In the genomic region with DNA sequence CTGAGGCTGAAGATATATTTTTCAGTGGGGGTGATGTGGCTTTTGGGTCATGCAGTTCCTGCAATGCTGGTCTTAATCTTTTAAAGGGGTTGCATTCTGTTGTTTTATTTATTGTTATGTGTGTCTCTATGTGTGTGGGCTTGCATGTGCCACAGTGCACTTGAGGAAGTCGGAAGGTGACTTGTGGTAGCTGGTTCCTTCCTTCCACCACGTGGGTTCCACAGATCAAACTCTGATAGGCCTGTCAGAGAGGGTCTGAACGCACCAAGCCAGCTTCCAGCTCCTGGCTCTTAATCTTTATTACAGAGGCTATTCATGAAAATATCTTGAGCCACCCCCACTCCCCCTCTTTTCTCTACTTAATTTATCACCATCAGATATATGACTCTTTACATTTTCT, we compare ENCODE assay signal across 33 mouse cellular contexts. TPM values are rescaled to one million over a fixed set of nuclear protein-coding genes. Genes with fewer than 3 reads are reported as not detected.
DNase-seq lines count a peak whose midpoint lies in the region; ATAC-seq lines count a peak whose summit lies in the region.
"Had no signal": no experiment of that assay in that cellular context is flagged by ENCODE, and none has a peak within 500 bp of the region (broad histone marks: within the 10 kb centered on the region; RNA-seq: fewer than 3 reads in every experiment).

No protein-coding gene starts in this region.

- no peak overlapping the region for H3K4me2 ChIP-seq in hindbrain, embryonic 13.5 days
- no peak overlapping the region for H3K4me2 ChIP-seq in hindbrain, embryonic 11.5 days (replicated peaks; ENCODE audit: low read depth, low read length)
- H3K4me2 ChIP-seq: embryonic facial prominence, embryonic 12.5 days; heart, embryonic 15.5 days; hindbrain, embryonic 15.5 days; intestine, embryonic 15.5 days; liver, embryonic 13.5 days; midbrain, embryonic 12.5 days; neural tube, embryonic 13.5 days had no signal

- no peak overlapping the region for H3K9ac ChIP-seq in hindbrain, embryonic 13.5 days
- H3K9ac ChIP-seq in hindbrain, embryonic 11.5 days (ENCODE audit: low read depth, low read length), result no peak overlapping the region
- H3K9ac ChIP-seq: embryonic facial prominence, embryonic 12.5 days; heart, embryonic 15.5 days; hindbrain, embryonic 15.5 days; intestine, embryonic 15.5 days; liver, embryonic 13.5 days; midbrain, embryonic 12.5 days; neural tube, embryonic 13.5 days had no signal

- no peak overlapping the region for H3K4me3 ChIP-seq in hindbrain, embryonic 13.5 days
- no peak overlapping the region for H3K4me3 ChIP-seq in hindbrain, embryonic 11.5 days (ENCODE audit: low read depth, low read length)
- no peak overlapping the region for H3K4me3 ChIP-seq in forebrain, embryonic 10.5 days
- H3K4me3 ChIP-seq: embryonic facial prominence, embryonic 12.5 days; gastrocnemius, adult 2 months; heart, embryonic 15.5 days; hindbrain, embryonic 15.5 days; intestine, embryonic 15.5 days; liver, embryonic 13.5 days; megakaryocyte, embryonic 14.5 days; midbrain, embryonic 12.5 days; myocyte; neural tube, embryonic 13.5 days had no signal

- no peaks in the 10 kb centered on the region for H3K9me3 ChIP-seq in hindbrain, embryonic 13.5 days
- no peaks in the 10 kb centered on the region for H3K9me3 ChIP-seq in hindbrain, embryonic 11.5 days (ENCODE audit: control insufficient read depth, low read length)
- H3K9me3 ChIP-seq in forebrain, embryonic 10.5 days, result no peaks in the 10 kb centered on the region
- H3K9me3 ChIP-seq: embryonic facial prominence, embryonic 12.5 days; G1E; heart, embryonic 15.5 days; hindbrain, embryonic 15.5 days; intestine, embryonic 15.5 days; liver, embryonic 13.5 days; megakaryocyte, embryonic 14.5 days; midbrain, embryonic 12.5 days; neural tube, embryonic 13.5 days had no signal

- H3K4me1 ChIP-seq in hindbrain, embryonic 13.5 days (replicated peaks), result peaks cover 6% of the 10 kb centered on the region
- no peaks in the 10 kb centered on the region for H3K4me1 ChIP-seq in hindbrain, embryonic 11.5 days (replicated peaks; ENCODE audit: control insufficient read depth, insufficient read depth, low read length)
- peaks cover 20% of the 10 kb centered on the region for H3K4me1 ChIP-seq in forebrain, embryonic 10.5 days
- H3K4me1 ChIP-seq: heart, embryonic 15.5 days; intestine, embryonic 15.5 days; liver, embryonic 13.5 days; midbrain, embryonic 12.5 days had no signal

- 66% methylated on average over 3 of the region's 3 CpGs for WGBS in hindbrain, embryonic 13.5 days
- WGBS in hindbrain, embryonic 11.5 days, result 69% methylated on average over 3 of the region's 3 CpGs
- 74% methylated on average over 3 of the region's 3 CpGs for WGBS in forebrain, embryonic 10.5 days

- 0 out of 2 replicates have a peak overlapping the region, but pooled peaks have one; percentile 8 for H3K27ac ChIP-seq in hindbrain, embryonic 13.5 days
- H3K27ac ChIP-seq in hindbrain, embryonic 11.5 days (ENCODE audit: low read depth, low read length), result no peak overlapping the region
- H3K27ac ChIP-seq in forebrain, embryonic 10.5 days, result no peak overlapping the region
- H3K27ac ChIP-seq: embryonic facial prominence, embryonic 12.5 days; gastrocnemius, adult 2 months; heart, embryonic 15.5 days; intestine, embryonic 15.5 days; liver, embryonic 13.5 days; midbrain, embryonic 12.5 days had no signal

- H3K27me3 ChIP-seq in hindbrain, embryonic 13.5 days, result no peaks in the 10 kb centered on the region
- H3K27me3 ChIP-seq in hindbrain, embryonic 11.5 days (ENCODE audit: control insufficient read depth, insufficient read depth, low read length), result no peaks in the 10 kb centered on the region
- peaks cover 18% of the 10 kb centered on the region for H3K27me3 ChIP-seq in forebrain, embryonic 10.5 days (ENCODE audit: poor library complexity, severe bottlenecking)
- H3K27me3 ChIP-seq: embryonic facial prominence, embryonic 12.5 days; heart, embryonic 15.5 days; hindbrain, embryonic 15.5 days; intestine, embryonic 15.5 days; liver, embryonic 13.5 days; megakaryocyte, embryonic 14.5 days; midbrain, embryonic 12.5 days; neural tube, embryonic 13.5 days had no signal

- peaks cover 29% of the 10 kb centered on the region for H3K36me3 ChIP-seq in hindbrain, embryonic 13.5 days
- no peaks in the 10 kb centered on the region for H3K36me3 ChIP-seq in hindbrain, embryonic 11.5 days (ENCODE audit: control insufficient read depth, insufficient read depth, low read length)
- H3K36me3 ChIP-seq in forebrain, embryonic 10.5 days (replicated peaks), result no peaks in the 10 kb centered on the region; the same call in 1 of the 2 replicates
- H3K36me3 ChIP-seq: G1E; intestine, embryonic 15.5 days; liver, embryonic 13.5 days had no signal

- no peak for DNase-seq in hindbrain, embryonic 11.5 days (ENCODE audit: low spot score)
- DNase-seq in 416B (ENCODE audit: low read depth), result peak; percentile 3
- peak; percentile 33 for DNase-seq in induced T-regulatory cell, adult 2 months (ENCODE audit: low read depth)
- no peak for DNase-seq in urinary bladder, postnatal 14 days (ENCODE audit: low spot score)
- DNase-seq in forebrain, embryonic 10.5 days (ENCODE audit: extremely low spot score, low spot score), result no peak
- DNase-seq: adrenal gland, postnatal 14 days; cerebellum, adult 11 months; cerebellum, adult 9-10 months; cerebellum, postnatal 36 days; embryo, embryonic 11 days; gastrocnemius, adult 2 months; gastrocnemius, postnatal 36 days; heart, postnatal 36 days; kidney, adult 9 months; kidney, postnatal 10 days; layer of hippocampus, postnatal 36 days; left cerebral cortex, postnatal 4 days; liver, embryonic 13.5 days; lung, adult 18-20 months; lung, postnatal 4 days had no signal

- no peak for ATAC-seq in hindbrain, embryonic 13.5 days (ENCODE audit: low FRiP score)
- ATAC-seq in hindbrain, embryonic 11.5 days (ENCODE audit: low FRiP score), result no peak
- ATAC-seq in CD4-positive, CD25-positive, alpha-beta regulatory T cell, adult 4 months, result peak; percentile 29
- ATAC-seq: forebrain, embryonic 16.5 days; intestine, embryonic 15.5 days had no signal

RNA-seq across cellular contexts. Expression of a gene that starts 35.1 kb away (rescaled TPM):
- polyA plus RNA-seq in hindbrain, embryonic 13.5 days (2015; fragmentation: Nextera tagmentation; extraction: Ambion mirVana), result 0.19 and 0.34 TPM in 2 replicates
- 0.31 and 0.59 TPM in 2 replicates for polyA plus RNA-seq in hindbrain, embryonic 11.5 days (2014; fragmentation: Nextera tagmentation; extraction: Ambion mirVana)
- polyA plus RNA-seq in CD4-positive, CD25-positive, alpha-beta regulatory T cell, adult 4 months (2017; shearing (Covaris generic)), result not detected
- 0.85 and 1.1 TPM in 2 replicates for polyA plus RNA-seq in forebrain, embryonic 10.5 days (2016; fragmentation: Nextera tagmentation; extraction: Ambion mirVana)
- polyA plus RNA-seq: G1E; midbrain, postnatal 0 days had no signal

RNA-seq across cellular contexts. Expression of a gene that starts 40.4 kb away (rescaled TPM):
- polyA plus RNA-seq in hindbrain, embryonic 13.5 days (2015; fragmentation: Nextera tagmentation; extraction: Ambion mirVana), result 7.4 and 7.5 TPM in 2 replicates
- 8.4 and 10.1 TPM in 2 replicates for polyA plus RNA-seq in hindbrain, embryonic 11.5 days (2014; fragmentation: Nextera tagmentation; extraction: Ambion mirVana)
- 1 to 10 TPM; 5.2 to 8.1 TPM for polyA plus RNA-seq in CD4-positive, CD25-positive, alpha-beta regulatory T cell, adult 4 months (2017; shearing (Covaris generic))
- 2.6 and 3.7 TPM in 2 replicates for polyA plus RNA-seq in forebrain, embryonic 10.5 days (2016; fragmentation: Nextera tagmentation; extraction: Ambion mirVana)
- polyA plus RNA-seq: G1E had no signal

Comparison
In these comparisons a context has a peak if more than half of its experiments do, and no peak if none do; other contexts are left out.
1. DNase-seq: peak in 416B (single experiment) and induced T-regulatory cell, adult 2 months (single experiment); none in hindbrain, embryonic 11.5 days (single experiment), urinary bladder, postnatal 14 days (single experiment) and forebrain, embryonic 10.5 days (single experiment).